Mouse (Mus musculus): ENCODE results near the gene Cst8.
A peak's percentile ranks its signal among the peaks of the same experiment; 100 is the strongest.
"Not testable (repeated sequence)": the region's sequence is repeated elsewhere in the genome, so short reads cannot be mapped to it uniquely, and the experiment has no call there.

Cst8 gene

GRCm38 (mm10) chr2:148798485-148798884 is at the start of gene Cst8:
TSS of gene Cst8 (plus strand) at chr2:148798785.
- DNase-seq (ENCODE audit: low spot score), result no peak

- DNase-seq (ENCODE audit: low spot score), result no peak
These were observed 48.5 kb upstream of the Cst8 start, which contains the start of gene Cstl1 for GRCm38 (mm10) chr2:148750058-148750457. TSS of gene Cstl1 (plus strand) at chr2:148750358.

DNA sequence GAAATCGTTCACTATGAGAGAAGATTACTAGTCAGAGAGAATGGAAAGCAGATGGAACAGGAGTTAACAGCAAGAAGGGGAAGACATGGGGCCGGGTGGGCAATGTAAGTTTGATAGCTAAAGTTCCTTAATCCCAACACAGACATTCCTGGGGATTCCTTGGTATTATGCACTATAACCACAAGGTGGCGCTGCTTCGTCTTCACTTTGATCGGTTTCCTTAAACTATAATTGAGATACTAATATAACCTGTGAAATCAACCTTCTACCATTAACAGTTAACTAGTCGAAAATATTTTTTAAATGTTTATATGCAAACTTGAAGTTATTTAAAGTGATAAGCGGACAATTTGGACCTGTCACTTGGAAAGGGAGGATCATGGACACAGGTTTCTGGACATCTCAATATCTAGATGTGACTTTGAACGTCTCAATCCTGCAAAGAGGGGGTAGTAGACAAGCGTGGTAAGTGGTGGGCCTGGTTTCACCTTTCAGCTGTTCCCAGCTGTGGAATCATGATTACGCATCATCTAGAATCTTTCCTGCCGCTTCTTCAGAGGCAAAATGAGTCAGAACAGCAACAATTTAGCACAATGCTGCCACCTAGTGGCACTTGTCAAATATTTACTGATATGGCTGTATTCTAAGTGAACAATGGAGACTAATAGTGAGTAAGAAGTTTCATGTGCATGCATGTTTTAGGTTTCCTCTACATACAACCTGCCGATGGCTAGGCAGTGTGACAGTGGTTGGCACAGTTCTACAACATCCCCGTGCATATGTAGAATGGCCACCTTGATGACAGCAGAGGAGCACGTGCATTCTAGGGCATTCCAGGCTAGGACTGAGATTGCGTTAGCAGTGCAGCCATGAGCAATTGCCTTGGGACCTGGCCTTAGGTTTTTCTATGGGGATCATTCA is 46.4 kb upstream of the Cst8 start:
- DNase-seq (ENCODE audit: low spot score), result peak; percentile 44

DNA sequence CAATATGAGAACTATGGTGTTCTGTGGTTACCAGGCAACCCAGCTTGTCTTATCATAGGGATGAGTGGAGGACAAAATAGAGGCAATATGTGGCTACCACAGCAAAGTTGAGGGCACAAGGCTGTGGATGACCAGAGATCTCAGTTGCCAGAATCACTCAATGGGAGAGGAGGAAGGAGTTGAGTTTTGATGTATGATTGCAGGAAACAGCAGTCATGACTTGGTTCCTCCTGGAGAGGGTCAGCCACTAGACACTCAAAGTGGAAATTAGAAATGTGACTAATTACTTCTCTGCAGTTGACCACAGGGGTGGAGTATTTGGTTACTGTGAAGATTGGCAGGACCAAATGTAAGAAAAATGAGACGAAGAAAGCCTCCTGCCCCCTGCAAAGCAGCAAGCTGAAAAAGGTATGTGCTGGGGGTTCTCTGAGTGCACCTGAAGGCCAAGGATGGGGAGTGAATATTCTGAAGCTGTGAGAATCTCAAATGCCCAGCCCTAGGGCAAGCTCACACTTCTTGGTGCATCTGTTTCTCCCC is 44.2 kb upstream of the Cst8 start:
- no peak for DNase-seq (ENCODE audit: low spot score)

- DNase-seq (ENCODE audit: low spot score), result no peak
These were observed 34.8 kb upstream of the Cst8 start for GRCm38 (mm10) chr2:148763648-148764388.

GRCm38 (mm10) chr2:148771397-148771796 is 27.2 kb upstream of the Cst8 start, which contains the start of gene Cst11:
TSS of gene Cst11 (minus strand) at chr2:148771497.
- not testable (repeated sequence) for DNase-seq (ENCODE audit: low spot score)

DNA sequence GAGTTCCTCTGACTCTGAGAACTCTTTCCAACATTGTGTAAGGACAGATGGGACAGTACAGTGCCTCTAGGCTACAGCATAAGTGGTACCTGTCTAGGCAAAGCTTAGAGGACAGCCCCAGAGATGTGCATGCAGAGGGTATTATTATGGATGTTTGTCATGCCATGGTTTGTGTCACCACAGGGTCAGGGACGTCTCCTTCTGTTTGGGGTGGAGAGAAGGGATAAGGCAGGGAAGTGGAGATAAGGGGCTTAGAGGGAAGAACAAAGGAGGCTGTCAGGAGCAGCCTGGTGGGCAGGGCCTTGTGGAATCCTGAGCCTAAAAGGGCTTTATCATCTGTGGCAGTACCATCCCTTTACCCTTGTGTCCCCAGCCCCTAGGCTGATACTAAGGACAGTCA is 16.9 kb upstream of the Cst8 start, which contains the start of gene 8030411F24Rik:
Gene 8030411F24Rik, plus strand, starts transcription at position 301 of the 400 bp plus-strand sequence.
- DNase-seq (ENCODE audit: low spot score), result no peak

DNA sequence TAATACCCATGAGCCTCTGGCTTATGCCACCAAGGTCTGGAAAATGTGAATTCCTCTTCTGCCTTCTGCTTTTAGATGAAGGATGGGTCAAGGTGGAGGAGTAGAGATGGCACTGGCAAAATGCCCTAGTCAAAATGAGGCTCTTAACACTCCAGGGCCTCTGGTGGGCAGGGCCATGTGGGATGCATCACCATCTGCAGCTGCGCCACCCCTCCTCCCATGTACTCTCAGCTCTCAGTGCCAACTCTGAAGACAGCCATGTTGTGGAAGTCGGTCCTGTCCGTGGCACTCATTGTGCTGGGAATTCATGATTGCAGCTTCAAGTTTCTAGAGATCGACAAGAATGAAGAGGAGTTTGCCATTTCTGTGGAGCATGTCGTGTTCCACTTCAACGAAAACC is 9.4 kb upstream of the Cst8 start, which contains the start of gene Cst12:
Gene Cst12, plus strand, starts transcription at position 220 of the 400 bp plus-strand sequence.
- DNase-seq (ENCODE audit: low spot score), result peak; percentile 20

DNA sequence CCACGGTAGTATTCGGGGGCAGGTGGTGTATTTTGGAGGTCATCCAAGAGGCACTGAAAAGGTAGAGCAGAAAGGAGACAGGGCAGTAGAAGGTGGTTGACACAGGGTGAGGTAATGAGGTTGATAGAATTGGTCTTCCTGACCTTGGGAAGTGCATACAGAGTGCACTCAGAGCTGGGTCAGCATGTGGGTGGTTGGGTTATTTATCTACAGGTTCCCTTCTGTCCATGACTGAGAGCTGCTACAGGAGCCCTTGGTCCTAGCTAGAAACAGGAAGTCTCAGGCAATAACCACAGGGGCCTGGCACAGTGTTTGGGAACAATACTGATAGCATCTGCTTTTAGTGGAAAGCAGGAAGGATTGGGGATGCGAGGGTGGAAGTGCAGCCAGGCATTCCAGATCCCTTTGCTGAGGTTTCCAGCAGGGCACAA is 2.9 kb downstream of the Cst8 start:
- DNase-seq (ENCODE audit: low spot score), result peak; percentile 48

DNA sequence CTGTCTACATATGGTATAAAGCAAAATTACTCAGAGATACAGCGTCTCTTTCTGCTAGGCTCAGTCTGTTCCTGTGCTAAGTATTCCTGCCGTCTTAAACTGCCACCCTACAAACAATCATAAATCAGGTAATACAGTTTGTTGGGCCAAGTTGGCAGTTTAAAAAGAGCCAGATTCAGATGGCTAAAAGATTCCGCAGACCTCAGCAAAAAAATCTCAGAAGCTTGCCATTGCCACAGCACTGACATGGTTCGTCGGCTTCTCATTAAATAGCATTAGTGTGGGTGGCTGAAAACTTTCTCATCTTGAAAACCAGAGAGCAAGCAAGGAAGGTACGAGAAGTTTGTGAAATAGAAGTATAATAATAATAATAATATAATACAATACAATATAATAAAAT is 8.1 kb downstream of the Cst8 start:
- DNase-seq (ENCODE audit: low spot score), result no peak

DNA sequence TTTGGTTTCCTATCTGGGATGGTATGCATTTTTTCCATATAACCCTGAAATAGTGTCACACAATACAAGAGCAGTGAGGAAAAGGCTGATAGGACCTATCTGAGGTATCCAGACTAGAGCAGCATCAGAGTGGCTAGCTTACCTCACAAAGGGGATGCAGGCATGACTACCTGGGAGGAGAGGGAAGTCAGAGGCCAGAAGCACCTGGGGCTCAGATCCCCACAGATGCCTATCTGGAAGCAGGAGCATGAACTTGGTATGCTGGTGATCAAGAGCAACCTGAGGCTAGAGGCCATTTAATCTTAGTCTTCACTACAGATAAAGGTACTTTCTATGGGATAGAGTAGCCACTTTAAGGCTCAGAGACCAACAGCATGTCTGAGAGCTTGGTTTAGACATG is 21.3 kb downstream of the Cst8 start, which contains the start of gene Cst13:
Gene Cst13, plus strand, starts transcription at position 173 of the 400 bp plus-strand sequence.
- DNase-seq (ENCODE audit: low spot score), result no peak

DNA sequence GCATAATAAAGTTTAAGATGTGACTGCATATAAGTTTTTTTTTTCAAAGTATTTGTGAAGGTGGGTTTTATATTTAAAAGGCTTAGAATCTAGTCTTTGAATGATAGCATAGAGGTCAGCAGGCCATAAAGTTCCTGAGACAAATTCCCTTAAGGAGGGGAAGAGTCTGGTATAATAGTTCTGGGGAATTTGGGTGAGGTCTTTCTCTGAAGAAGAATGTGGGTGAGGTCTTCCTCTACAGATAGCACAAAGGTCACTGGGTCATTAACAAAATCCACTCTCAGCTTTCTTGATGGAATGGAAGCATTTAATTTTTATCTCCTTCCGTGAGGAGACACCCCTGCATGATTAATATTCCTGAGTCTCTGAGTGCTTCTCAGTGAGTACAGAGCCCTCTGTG is 27.4 kb downstream of the Cst8 start:
- DNase-seq (ENCODE audit: low spot score), result no peak

GRCm38 (mm10) chr2:148834912-148835311 is 36.3 kb downstream of the Cst8 start, which contains the start of gene Cst9:
TSS of gene Cst9 (plus strand) at chr2:148835147.
- DNase-seq (ENCODE audit: low spot score), result no peak

DNA sequence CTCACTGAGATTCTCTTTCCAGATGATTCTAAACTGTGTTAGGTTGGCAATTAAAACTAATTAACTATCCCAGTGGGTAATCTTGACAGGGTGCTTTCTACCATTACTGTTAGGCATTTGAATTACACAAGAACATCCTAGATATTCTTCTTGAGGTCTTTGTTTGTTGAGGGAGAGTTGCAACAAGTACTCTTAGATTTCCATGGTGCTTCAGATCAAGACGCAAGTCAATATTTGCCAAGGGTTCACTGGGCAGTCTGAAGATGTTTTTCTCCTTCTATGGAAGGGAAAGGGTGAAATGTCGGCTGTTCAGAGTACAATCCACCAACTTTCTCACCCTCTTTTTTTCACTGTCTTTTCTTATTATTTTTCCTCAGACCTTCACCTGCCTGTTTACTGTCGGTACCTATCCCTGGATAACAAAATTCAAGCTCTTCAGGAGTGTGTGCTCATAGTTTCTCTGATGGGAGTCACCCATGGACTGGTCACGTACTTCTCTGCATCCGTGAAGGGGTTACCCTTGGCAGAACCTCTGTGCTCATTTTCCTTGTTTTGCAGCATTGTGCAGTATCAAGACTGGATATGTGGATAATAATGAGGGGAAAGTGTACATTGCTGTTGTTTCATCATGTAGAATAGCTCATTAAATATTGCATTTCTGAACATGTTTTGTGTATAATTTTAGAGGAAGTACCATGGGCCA is 39.6 kb downstream of the Cst8 start:
- no peak for DNase-seq (ENCODE audit: low spot score)

GRCm38 (mm10) chr2:148839224-148839623 is 40.6 kb downstream of the Cst8 start:
- no peak for DNase-seq (ENCODE audit: low spot score)

GRCm38 (mm10) chr2:148851116-148851906 is 52.7 kb downstream of the Cst8 start:
- peak; percentile 35 for DNase-seq (ENCODE audit: low spot score)
